Mouse (Mus musculus): ENCODE measurements around the gene Zbtb5. TPM values are rescaled to one million over a fixed set of nuclear protein-coding genes. Genes with fewer than 3 reads are reported as not detected.

The Zbtb5 gene
- polyA plus RNA-seq, 1 experiment from 2014 or later: 10.3 TPM

DNA sequence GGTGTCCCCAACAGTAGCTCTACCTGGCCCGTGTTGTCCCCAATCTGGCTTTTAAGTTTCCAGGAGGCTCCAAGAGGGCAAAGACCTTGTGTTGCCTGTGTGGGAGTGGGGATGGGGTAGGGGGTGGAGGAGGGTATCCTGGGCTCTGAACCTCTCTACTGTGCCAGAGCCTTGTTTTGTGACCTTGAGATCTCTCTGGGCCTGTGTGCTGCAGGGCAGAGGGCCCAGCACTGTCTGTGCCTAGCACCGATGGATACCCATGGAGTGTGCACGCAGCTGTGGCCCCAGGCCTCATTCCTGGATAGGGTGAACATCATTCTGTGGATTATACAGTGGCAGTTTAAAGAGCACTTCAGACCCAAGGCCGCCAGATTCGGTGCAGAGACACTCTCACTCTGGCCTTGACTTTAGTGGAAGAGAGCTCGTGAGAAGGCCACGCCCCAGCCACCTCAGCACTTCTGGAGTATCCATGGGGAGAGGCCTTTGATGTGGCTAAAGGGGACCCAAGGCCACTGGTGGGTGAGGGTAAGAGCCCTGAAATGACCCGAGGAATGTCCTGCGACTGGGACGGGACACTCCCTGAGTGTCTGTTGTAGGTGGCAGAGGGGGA is 29.0 kb downstream of the Zbtb5 start:
- ATAC-seq (no peak), DNase-seq (ENCODE audit: low spot score) (no peak)
- WGBS: 49% methylated on average over 10 of the region's 10 CpGs
- Histone ChIP-seq H3K27me3 (replicated peaks; ENCODE audit: insufficient read depth, low read length) (no peaks in the 10 kb centered on the region), H3K9ac (replicated peaks; ENCODE audit: low read depth) (no peak overlapping the region), H3K4me1 (ENCODE audit: insufficient read depth, low read depth, low read length) (peaks cover 10% of the 10 kb centered on the region; the same call in 1 of the 2 replicates), H3K4me2 (replicated peaks; ENCODE audit: low read depth, low read length) (no peak overlapping the region), H3K9me3 (ENCODE audit: low read length) (no peaks in the 10 kb centered on the region), H3K36me3 (ENCODE audit: insufficient read depth, low read length) (0 out of 2 replicates have a peak, but pooled peaks cover 5% of the 10 kb centered on the region), H3K4me3 (ENCODE audit: low read depth, low read length) (no peak overlapping the region), H3K27ac (ENCODE audit: low read length) (no peak overlapping the region)
- no peak for TF ChIP-seq EP300 (IDR thresholded peaks at IDR 0.05)
- TF ChIP-seq CTCF (IDR thresholded peaks at IDR 0.05): no peak

DNA sequence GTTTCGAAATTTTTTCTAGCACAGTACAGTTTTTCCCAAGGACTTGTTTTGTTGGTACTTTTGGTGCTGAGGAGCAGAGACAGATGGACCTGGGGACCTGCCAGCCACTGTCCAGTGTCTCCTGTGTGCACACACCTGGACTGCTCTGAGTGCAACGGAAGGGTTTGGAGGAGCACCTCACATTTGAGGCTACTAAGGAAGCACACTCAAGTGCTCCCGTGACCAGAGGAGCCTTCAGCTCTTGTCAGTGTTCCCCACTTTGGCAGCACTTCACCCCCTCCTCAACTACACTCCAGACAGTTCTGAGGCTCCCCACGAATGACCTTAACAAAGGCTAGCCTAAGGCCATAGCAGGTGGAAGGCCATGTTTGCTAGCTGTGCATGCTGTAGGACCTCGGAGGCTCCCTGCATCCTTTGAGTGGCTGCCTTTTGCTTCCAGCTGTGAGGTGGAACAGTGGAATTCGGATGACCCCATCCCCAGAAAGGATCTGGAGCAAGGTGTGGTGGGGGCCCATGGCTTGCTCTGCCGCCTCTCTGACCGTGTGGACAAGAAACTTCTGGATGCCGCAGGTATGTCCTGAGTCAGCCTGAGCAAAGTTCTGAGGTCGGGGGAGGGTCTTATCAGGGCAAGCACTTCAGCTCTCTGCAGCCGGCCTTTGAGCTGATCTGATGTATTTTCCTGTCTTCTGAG is 29.6 kb downstream of the Zbtb5 start:
- no peak for TF ChIP-seq EP300 (IDR thresholded peaks at IDR 0.05)
- no peak for TF ChIP-seq CTCF (IDR thresholded peaks at IDR 0.05)
- Histone ChIP-seq H3K9ac (replicated peaks; ENCODE audit: low read depth) (no peak overlapping the region), H3K4me2 (replicated peaks; ENCODE audit: low read depth, low read length) (no peak overlapping the region; the same call in 1 of the 2 replicates), H3K4me3 (ENCODE audit: low read depth, low read length) (no peak overlapping the region), H3K9me3 (ENCODE audit: low read length) (no peaks in the 10 kb centered on the region), H3K4me1 (ENCODE audit: insufficient read depth, low read depth, low read length) (peaks cover 10% of the 10 kb centered on the region; the same call in 1 of the 2 replicates), H3K27ac (ENCODE audit: low read length) (no peak overlapping the region), H3K36me3 (ENCODE audit: insufficient read depth, low read length) (0 out of 2 replicates have a peak, but pooled peaks cover 4% of the 10 kb centered on the region), H3K27me3 (replicated peaks; ENCODE audit: insufficient read depth, low read length) (no peaks in the 10 kb centered on the region)
- no peak for ATAC-seq
- DNase-seq (ENCODE audit: low spot score): no peak
- WGBS: 50% methylated on average over 11 of the region's 11 CpGs

DNA sequence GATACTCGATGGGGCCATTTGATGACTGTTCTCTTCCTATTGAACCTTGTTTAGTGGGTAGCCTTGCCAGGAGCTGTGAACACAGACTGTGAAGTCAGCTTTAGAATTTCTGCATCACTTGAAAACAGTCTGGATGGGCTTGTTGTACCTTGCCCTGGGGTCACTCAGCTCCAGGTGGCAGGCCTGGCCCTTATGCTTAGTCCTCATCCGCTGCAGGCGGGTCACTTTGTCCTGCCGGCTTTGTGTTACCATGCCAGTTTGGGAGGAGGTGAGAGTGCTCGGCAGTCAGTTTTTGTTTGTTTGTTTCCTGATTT is 30.3 kb downstream of the Zbtb5 start:
- Histone ChIP-seq H3K27ac (ENCODE audit: low read length) (no peak overlapping the region; the same call in 1 of the 2 replicates), H3K9me3 (ENCODE audit: low read length) (no peaks in the 10 kb centered on the region), H3K9ac (replicated peaks; ENCODE audit: low read depth) (peak overlapping the region; percentile 61), H3K4me3 (ENCODE audit: low read depth, low read length) (peak overlapping the region; percentile 52), H3K36me3 (ENCODE audit: insufficient read depth, low read length) (no peaks in the 10 kb centered on the region), H3K27me3 (replicated peaks; ENCODE audit: insufficient read depth, low read length) (no peaks in the 10 kb centered on the region), H3K4me1 (ENCODE audit: insufficient read depth, low read depth, low read length) (peaks cover 10% of the 10 kb centered on the region; the same call in 1 of the 2 replicates), H3K4me2 (replicated peaks; ENCODE audit: low read depth, low read length) (peak overlapping the region; percentile 78)
- ATAC-seq: no peak
- TF ChIP-seq EP300 (IDR thresholded peaks at IDR 0.05) (no peak), CTCF (IDR thresholded peaks at IDR 0.05) (no peak)
- WGBS: 24% methylated on average over 5 of the region's 5 CpGs
- no peak for DNase-seq (ENCODE audit: low spot score)

DNA sequence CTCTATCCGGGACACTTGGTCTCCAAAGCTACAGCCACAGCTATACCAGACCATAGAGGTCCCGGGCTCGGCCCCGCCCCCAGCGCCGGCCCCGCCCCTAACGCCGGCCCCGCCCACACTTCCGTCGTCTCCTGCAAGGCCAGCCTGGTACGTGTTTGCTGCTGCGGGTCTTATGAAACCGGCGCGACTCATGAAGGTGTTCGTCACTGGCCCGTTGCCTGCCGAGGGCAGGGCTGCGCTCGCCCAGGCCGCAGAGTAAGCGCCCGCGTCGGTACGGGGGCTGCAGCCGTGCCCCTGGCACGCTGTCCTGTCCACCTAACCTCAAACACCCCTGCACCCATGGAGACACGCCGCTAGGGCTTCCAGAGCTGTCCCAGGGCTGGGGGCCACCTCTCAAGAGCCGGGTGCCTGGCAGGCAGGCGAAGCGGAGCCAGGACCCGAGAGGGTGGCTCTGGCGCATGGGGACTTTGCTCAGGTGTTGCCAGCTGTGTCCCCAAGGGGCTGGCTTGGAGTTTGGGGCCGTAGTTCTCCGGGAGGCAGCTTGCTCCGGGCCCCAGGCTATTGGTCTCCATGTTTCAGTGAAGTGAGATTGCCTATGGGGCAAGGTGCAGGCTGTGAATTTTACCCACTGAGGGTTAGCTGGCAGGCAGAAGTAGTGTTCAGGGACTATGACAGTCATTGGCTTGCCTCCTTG is 30.8 kb downstream of the Zbtb5 start, which contains the start of gene Grhpr:
Grhpr (plus strand) TSS at position 116 of the 694 bp plus-strand sequence.
- TF ChIP-seq EP300 (IDR thresholded peaks at IDR 0.05): no peak
- TF ChIP-seq CTCF (IDR thresholded peaks at IDR 0.05): peak; percentile 57
- ATAC-seq (peak; percentile 98), DNase-seq (ENCODE audit: low spot score) (peak; percentile 88)
- WGBS: 1% methylated on average over 40 of the region's 40 CpGs
- Histone ChIP-seq H3K9ac (replicated peaks; ENCODE audit: low read depth) (peak within 1 kb of the TSS; percentile 61), H3K4me3 (ENCODE audit: low read depth, low read length) (peak within 1 kb of the TSS; percentile 52), H3K9me3 (ENCODE audit: low read length) (no peaks in the 10 kb centered on the region), H3K4me2 (replicated peaks; ENCODE audit: low read depth, low read length) (peak within 1 kb of the TSS; percentile 78), H3K4me1 (ENCODE audit: insufficient read depth, low read depth, low read length) (peaks cover 10% of the 10 kb centered on the region; the same call in 1 of the 2 replicates), H3K27ac (ENCODE audit: low read length) (peak within 1 kb of the TSS; percentile 76), H3K27me3 (replicated peaks; ENCODE audit: insufficient read depth, low read length) (no peaks in the 10 kb centered on the region), H3K36me3 (ENCODE audit: insufficient read depth, low read length) (no peaks in the 10 kb centered on the region)

DNA sequence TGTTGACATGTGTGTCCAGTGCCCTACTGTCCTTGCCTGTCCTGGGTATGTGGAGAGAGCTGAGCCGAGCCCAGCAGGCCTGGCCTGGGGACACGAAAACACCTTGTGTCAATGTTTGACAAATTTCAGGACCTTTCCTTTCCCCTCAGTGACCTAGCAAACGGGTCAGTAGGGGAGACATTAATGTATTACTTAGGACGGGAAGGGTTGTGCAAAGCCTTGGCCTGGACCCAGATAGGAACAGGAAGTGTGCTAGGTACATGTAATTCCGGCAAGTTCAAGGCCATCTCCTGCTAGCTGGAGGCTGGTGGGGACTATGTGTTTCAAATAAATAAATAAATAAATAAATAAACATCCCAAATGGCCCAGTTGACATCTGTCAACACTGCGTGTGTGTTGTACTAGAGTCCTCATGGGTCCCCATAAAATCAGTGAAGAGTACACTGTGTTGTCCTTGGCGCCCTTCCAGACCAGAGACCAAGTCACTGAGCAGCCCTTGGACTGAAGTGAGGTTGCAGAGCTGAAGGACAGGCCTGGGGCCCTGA is 32.3 kb downstream of the Zbtb5 start:
- no peak for DNase-seq (ENCODE audit: low spot score)
- Histone ChIP-seq H3K4me2 (replicated peaks; ENCODE audit: low read depth, low read length) (no peak overlapping the region), H3K4me1 (ENCODE audit: insufficient read depth, low read depth, low read length) (peaks cover 10% of the 10 kb centered on the region; the same call in 1 of the 2 replicates), H3K36me3 (ENCODE audit: insufficient read depth, low read length) (no peaks in the 10 kb centered on the region), H3K9me3 (ENCODE audit: low read length) (no peaks in the 10 kb centered on the region), H3K9ac (replicated peaks; ENCODE audit: low read depth) (no peak overlapping the region), H3K27me3 (replicated peaks; ENCODE audit: insufficient read depth, low read length) (no peaks in the 10 kb centered on the region), H3K27ac (ENCODE audit: low read length) (no peak overlapping the region), H3K4me3 (ENCODE audit: low read depth, low read length) (no peak overlapping the region)
- no peak for TF ChIP-seq CTCF (IDR thresholded peaks at IDR 0.05)
- no peak for TF ChIP-seq EP300 (IDR thresholded peaks at IDR 0.05)
- 43% methylated on average over 7 of the region's 7 CpGs for WGBS
- no peak for ATAC-seq

DNA sequence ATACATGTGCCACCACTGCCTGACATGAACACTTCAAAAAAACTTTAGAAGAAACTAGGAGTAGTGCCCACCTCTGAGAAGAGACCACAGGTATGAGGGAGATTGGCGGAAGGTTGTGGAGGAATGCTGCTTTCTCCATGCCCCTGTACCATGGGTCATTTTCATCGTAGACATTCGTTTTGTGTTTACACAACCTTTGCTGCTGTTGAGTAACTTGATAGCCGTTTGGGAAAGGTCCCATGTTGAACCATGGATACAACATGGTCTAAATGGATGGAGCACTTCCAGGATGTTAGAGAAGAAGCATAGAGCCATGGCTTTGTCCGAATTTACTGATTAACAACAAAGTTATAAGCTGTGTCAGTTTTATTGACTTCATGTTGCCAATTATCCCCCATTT is 34.0 kb downstream of the Zbtb5 start:
- H3K36me3 ChIP-seq (ENCODE audit: insufficient read depth, low read length): no peaks in the 10 kb centered on the region
- peaks cover 7% of the 10 kb centered on the region; the same call in 1 of the 2 replicates for H3K4me1 ChIP-seq (ENCODE audit: insufficient read depth, low read depth, low read length)
- 50% methylated on average over 5 of the region's 5 CpGs for WGBS
- no peaks in the 10 kb centered on the region for H3K27me3 ChIP-seq (replicated peaks; ENCODE audit: insufficient read depth, low read length)
- TF ChIP-seq EP300 (IDR thresholded peaks at IDR 0.05): no peak
- no peak for TF ChIP-seq CTCF (IDR thresholded peaks at IDR 0.05)
- no peak overlapping the region for H3K27ac ChIP-seq (ENCODE audit: low read length)
- no peak for ATAC-seq
- no peak overlapping the region for H3K4me3 ChIP-seq (ENCODE audit: low read depth, low read length)
- no peaks in the 10 kb centered on the region for H3K9me3 ChIP-seq (ENCODE audit: low read length)
- H3K9ac ChIP-seq (replicated peaks; ENCODE audit: low read depth): no peak overlapping the region
- no peak overlapping the region for H3K4me2 ChIP-seq (replicated peaks; ENCODE audit: low read depth, low read length)
- DNase-seq (ENCODE audit: low spot score): no peak

All from lung, postnatal 0 days (tissue).